Mouse (Mus musculus): Measurements from ENCODE around the gene Prkg2.

The Prkg2 gene

GRCm38 (mm10) chr5:98975877-98976672, 61.1 kb downstream of the Prkg2 start:
- no peak for DNase-seq (ENCODE audit: low read depth)

- no peak for DNase-seq (ENCODE audit: low read depth)
These were observed 70.5 kb downstream of the Prkg2 start for GRCm38 (mm10) chr5:98966679-98967078.

- no peak for DNase-seq (ENCODE audit: low read depth)
These were observed 72.0 kb downstream of the Prkg2 start for GRCm38 (mm10) chr5:98965139-98965538.

- no peak for DNase-seq (ENCODE audit: low read depth)
These were observed 72.8 kb downstream of the Prkg2 start for GRCm38 (mm10) chr5:98964367-98964766.

GRCm38 (mm10) chr5:98962472-98962871, 74.7 kb downstream of the Prkg2 start:
- no peak for DNase-seq (ENCODE audit: low read depth)

GRCm38 (mm10) chr5:98955576-98955975, 81.6 kb downstream of the Prkg2 start:
- DNase-seq (ENCODE audit: low read depth): no peak

GRCm38 (mm10) chr5:98953386-98953785, 83.8 kb downstream of the Prkg2 start:
- DNase-seq (ENCODE audit: low read depth): peak; percentile 23

- no peak for DNase-seq (ENCODE audit: low read depth)
These were observed 85.6 kb downstream of the Prkg2 start for GRCm38 (mm10) chr5:98951566-98951965.

GRCm38 (mm10) chr5:98950495-98951092, 86.6 kb downstream of the Prkg2 start:
- DNase-seq (ENCODE audit: low read depth): no peak

GRCm38 (mm10) chr5:98949784-98950183, 87.4 kb downstream of the Prkg2 start:
- no peak for DNase-seq (ENCODE audit: low read depth)

- no peak for DNase-seq (ENCODE audit: low read depth)
These were observed 90.5 kb downstream of the Prkg2 start for GRCm38 (mm10) chr5:98946656-98947055.

GRCm38 (mm10) chr5:98946117-98946620, 91.0 kb downstream of the Prkg2 start:
- no peak for DNase-seq (ENCODE audit: low read depth)

GRCm38 (mm10) chr5:98943776-98944175, 93.4 kb downstream of the Prkg2 start:
- DNase-seq (ENCODE audit: low read depth): no peak

GRCm38 (mm10) chr5:98940731-98941130, 96.4 kb downstream of the Prkg2 start:
- no peak for DNase-seq (ENCODE audit: low read depth)

- DNase-seq (ENCODE audit: low read depth): no peak
These were observed 97.4 kb downstream of the Prkg2 start for GRCm38 (mm10) chr5:98939631-98940208.

- DNase-seq (ENCODE audit: low read depth): no peak
These were observed 98.0 kb downstream of the Prkg2 start for GRCm38 (mm10) chr5:98939116-98939515.

GRCm38 (mm10) chr5:98937879-98938278, 99.3 kb downstream of the Prkg2 start:
- no peak for DNase-seq (ENCODE audit: low read depth)

- DNase-seq (ENCODE audit: low read depth): no peak
These were observed 100.5 kb downstream of the Prkg2 start for GRCm38 (mm10) chr5:98936650-98937049.

- no peak for DNase-seq (ENCODE audit: low read depth)
These were observed 101.2 kb downstream of the Prkg2 start for GRCm38 (mm10) chr5:98935930-98936329.

GRCm38 (mm10) chr5:98922921-98923320, 114.2 kb downstream of the Prkg2 start:
- DNase-seq (ENCODE audit: low read depth): no peak

GRCm38 (mm10) chr5:98921608-98922007, 115.5 kb downstream of the Prkg2 start:
- DNase-seq (ENCODE audit: low read depth): no peak

GRCm38 (mm10) chr5:98918716-98919115, 118.4 kb downstream of the Prkg2 start:
- DNase-seq (ENCODE audit: low read depth): no peak

- DNase-seq (ENCODE audit: low read depth): peak; percentile 5
These were observed 134.8 kb downstream of the Prkg2 start for GRCm38 (mm10) chr5:98902339-98902738.

Measured in 416B (cell line).